Mouse (Mus musculus) CD4-positive, CD25-positive, alpha-beta regulatory T cell, adult 4 months (primary cell): Measurements from ENCODE around the gene Mvp. TPM values are rescaled to one million over a fixed set of nuclear protein-coding genes. Genes with fewer than 3 reads are reported as not detected.
A peak's percentile ranks its signal among the peaks of the same experiment; 100 is the strongest.

ENCODE experiments used
- ATAC-seq: one replicate; pipeline ENCODE4 v1.8.0; 2017
- polyA plus RNA-seq, 2 experiments: library from polyadenylated mRNA; unstranded; fragments of 100-300 nt; shearing (Covaris generic); gene quantifications; one replicate each; pipeline ENCODE4 v1.2.1; 2017

The Mvp gene
- polyA plus RNA-seq, 2 experiments from 2014 or later = 13.7 to 20.9 TPM

DNA sequence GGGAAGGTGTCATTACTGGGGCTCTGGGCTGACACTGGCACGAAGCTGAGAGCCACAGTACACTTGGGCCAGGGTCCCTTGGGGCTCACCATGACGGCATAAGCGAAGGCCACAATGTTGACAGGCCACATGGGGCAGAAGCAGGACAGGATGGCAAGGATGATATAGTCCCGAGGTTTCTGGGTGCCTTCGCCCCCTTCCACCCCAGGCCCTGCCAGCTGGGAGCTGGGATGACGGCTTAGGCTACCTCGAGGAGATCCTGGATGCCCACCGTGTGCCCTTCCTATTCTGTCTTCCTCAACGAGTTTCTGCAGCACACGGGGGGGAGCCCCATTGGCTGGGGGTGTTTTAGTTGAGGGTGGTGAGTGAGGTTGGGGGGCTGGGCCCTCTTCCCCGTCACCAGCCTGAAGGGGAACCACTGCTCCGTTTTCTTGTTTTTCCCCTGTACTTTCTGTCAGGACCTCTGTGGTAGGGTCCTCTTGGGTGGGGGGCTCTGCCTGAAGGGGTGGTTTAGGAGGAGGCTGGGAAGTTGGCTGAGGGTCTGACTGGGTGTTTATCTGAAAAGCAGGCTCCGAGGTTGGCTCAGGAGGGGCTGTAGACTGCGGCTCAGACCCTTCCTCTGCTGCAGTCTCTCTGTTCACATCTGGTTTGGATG lies 5.0 kb upstream of the Mvp start:
- no peak for ATAC-seq

DNA sequence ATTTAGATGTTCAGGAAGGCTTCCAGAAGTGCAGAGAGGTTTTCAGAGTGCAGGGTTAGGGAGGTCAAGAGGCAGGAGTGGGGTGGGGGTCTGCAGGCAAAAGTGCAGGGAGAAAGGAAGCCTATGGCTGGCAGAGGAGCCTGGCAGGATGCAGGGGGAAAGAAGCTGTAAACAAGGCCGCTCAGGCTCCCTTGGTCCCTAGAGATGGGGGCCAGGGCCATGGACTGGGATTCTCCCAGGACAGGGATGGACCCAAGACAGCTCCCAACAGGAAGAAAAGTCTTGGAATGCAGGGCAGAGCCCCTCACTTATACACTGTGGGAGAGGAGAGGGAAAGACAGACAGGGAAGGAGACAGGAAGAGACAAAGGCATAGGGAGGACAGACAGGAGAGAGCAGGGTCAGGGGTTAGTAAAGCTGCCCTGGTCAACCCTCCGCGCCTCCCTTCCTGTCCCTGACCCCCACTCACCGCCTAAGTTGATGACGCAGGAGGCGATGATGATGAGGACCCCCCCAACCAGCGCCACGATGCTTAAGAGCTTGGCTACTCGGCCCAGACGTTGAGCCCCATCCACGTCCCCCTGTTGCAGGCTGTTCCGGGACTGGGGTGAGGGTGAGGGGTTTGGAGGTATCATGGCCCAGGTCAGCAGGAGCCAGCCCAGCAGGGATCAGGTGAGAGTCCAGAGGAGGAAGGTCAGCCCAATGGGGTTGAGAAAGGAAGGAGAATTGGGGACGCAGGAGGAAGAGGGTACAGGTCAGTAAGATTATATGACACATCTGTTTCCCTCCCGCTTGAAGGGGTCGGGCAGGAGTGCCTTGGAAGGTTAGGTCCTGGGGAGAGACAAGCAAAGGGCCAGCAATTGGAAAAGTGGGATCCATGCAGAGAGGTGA lies 4.2 kb upstream of the Mvp start:
- no peak for ATAC-seq

DNA sequence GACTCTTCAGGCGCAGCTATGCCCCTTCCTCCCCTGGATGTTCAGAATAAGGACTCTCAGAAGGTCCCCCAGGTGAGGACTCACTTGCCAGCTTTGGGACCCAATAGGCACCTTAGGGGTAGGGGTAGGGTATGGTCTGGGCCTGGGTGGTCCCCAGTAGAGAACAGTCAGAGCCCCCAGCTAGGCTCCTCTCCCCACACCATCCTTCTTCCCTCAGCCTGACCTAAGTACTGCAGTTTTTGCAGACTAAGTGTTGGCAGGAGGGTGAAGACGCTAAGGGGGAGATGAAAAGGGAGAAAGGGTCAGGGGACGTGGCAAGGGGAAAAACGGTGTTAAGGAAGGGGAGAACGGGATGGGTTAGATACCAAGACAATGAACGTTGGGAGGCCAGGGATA lies 3.5 kb upstream of the Mvp start:
- no peak for ATAC-seq

DNA sequence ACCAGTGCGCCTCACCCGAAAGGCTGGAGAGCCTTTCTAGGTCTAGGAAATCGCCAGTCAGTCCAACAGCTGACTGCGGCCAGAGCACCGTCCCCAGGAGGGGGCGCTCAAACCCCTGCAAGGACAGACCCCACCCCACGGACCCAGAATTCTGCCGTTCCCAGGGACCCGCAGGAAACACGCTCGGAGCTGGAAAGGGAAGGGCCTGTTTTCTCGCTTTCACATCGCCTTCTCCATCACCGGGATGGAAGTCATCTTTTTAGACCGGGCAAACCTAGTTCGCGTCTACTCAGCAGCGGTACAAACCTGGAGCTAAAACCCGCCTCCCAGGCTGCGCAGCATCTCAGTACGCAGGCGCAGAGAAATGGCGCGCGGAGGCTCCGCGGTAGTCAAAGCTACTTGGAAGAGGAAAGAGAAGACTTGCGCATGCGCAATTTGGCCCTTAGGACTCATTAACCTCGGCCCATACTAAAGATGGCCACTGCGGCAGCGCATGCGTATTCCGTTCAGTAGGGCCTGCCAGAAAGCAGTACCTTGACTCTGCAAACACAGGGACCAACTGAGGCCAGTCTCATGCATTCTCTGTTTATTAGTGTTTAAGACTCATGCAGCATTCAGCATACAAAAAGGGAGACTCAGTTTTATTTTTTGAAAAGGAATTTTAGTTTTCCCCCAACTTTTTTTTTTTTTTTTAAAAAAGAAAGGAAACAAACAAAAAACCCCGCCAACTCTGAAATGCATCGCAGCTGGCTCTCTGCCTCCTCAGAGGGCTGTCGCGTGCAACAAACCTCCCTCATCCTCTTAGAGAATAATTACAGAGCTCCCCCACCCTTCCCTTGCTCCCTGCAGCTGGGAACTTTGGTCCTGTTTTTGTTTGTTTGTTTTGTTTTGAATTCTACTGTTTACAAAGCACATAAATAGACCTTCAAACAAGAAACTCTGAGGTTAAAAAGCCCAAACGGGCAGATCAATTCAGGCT lies 2.8 kb upstream of the Mvp start, which contains the start of gene Pagr1a:
Gene Pagr1a (minus strand): TSS at position 382 of the 979 bp plus-strand sequence.
- ATAC-seq = peak; percentile 72

DNA sequence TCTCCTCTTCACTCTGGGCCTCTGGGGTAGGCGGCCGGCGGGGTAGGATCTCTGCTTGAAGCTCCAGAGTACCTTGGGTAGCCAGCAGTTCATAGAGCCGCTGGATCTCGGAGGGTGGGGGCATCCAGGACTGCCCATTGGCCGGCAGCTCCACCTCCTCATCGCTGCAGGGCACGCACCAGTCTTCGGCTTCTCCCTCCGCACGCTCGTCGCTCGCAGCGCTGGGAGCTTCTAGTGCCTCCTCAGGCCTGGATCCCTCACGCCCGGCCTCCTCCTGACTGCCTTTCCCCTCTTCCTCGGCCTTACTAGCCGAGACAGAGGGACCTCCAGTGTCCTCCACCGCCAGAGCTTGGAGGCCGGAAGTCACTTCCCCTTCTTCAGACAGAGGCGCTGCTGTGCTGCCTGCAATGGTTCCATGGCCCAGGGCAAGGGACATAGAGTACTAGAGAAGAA lies 2.1 kb upstream of the Mvp start:
- ATAC-seq = peak; percentile 62

DNA sequence TGATC lies 1.9 kb upstream of the Mvp start, which contains the start of gene Pagr1b:
Gene Pagr1b (minus strand): TSS at position 4 of the 5 bp plus-strand sequence.
- ATAC-seq = no peak

DNA sequence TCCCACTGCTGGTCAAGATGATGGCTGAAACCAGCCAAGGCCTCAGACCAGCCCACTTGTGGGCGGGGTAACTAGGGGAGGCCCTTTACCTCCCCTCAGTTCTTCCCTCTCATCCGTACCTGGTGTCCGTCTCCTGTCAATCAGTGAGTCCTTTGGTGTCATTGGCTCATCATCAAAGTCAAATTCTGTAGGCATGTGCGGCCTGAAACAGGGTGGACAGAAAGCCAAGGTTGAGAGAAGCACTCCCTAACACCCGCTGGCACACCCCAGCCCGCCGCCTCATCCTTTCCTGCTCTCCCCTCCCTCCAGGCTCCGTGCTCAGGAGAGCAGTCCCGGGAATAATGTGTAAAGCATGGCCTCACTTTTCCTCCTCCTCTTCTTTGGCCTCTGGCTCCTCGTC lies 1.7 kb upstream of the Mvp start:
- no peak for ATAC-seq

DNA sequence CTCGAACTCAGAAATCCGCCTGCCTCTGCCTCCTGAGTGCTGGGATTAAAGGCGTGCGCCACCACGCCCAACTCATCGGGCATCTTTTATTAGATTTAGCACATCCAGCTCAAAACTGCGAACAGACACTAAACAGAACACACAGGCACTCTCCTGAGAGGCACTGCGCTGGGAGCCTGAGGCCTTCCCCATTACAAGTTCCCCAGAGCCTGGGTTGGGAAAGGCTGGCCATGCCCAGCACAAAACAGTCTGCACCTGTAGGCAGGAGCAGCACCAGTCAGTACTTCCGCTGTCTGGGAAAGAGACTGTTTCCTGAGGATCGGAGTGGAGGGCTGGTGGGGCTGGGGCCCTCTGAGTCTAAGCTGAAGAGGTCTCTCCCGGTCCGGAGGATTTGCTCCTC lies 572 bp upstream of the Mvp start:
- no peak for ATAC-seq

DNA sequence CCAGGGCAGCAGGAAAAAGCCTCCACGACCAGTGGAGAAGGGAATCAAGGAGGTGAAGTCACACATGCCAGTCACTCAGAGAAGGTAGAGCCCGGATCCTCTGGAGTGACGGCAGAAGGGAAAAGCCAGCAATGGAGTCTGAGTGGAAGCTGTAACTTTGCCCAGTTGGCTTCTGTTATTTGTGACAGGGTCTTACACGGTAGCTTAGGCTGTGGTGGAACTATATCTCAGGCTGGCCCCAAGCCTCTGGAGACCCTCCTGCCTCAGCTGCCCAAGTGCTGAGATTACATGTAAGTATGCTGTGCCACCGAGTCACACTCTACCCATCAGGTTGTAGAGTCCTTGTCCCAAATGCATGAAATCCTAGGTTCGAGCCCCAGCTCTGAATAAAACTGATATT lies 1.0 kb downstream of the Mvp start:
- no peak for ATAC-seq

DNA sequence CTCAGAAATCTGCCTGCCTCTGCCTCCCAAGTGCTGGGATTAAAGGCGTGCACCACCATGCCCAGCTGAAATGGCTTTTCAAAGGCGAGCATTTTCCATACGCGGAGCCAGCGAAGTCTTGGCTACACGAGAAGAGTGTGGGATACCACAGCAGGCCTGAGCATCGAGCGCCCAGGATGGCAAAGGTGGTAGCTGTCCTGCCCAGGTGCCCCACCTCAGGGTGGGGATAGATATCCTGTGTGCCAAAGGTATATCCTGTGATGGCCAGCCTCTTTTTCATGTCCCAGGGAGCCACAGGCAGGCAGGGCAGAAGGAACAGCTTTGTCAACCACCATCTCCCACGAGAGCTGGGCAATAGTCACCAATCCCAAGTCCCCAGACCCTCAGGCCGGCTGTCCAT lies 1.6 kb downstream of the Mvp start:
- ATAC-seq = no peak

DNA sequence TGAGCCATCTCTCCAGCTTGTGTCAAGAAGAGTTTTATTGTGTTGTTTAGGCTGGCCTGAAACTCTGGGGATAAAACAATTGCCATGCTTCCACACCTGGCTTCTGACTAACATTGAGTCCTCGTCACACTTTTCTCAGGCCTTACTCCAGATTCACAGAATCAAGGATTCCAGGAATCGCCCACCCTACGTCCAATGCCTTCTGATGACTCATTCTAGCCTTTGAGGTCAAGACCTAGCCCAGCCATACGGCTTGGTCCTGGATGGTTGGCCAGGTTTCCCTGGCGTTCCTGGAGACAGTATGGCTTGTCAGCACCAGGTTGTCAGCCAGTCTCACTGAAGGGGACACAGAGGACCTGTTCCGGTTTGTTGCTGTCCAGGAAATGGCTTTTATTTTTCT lies 2.0 kb downstream of the Mvp start:
- no peak for ATAC-seq

DNA sequence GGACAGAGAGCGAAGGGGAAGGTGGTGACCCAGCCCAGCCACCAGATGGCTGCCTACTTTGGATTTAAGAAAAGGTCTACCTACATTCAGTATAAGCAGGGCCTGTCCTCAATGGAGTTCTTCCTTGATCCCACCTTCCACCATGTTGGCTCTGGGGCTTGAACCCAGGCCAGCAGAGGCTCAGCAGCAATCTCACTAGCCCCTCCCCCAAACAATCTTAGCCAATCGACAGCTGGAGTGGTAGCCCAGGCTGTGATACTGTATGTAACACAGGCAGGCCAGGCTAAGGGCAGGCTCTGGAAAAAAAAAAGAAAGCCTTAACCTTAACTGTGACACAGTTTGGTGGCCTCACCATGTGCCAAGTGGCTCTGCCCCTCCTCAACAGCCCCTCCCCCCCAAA lies 2.7 kb downstream of the Mvp start:
- ATAC-seq = no peak

DNA sequence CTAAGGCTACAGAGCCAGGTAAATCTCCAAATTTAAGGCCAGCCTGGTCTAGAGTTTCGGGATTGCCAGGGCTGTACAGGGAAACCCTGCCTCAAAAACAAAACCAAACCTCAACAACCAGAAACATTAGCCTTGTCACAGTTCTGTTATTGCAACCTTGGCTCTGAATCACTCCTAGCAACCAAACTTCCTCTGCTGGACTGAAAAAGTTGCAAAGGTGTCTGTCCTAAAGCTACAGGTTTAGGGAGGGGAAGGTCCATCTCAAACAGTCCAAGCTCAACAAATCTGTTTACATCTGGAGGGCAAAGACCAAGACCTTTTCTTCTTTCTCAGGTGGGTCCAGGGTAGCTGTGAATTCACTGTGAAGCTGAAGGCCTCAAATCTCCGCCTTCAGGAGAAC lies 3.4 kb downstream of the Mvp start:
- ATAC-seq = no peak

DNA sequence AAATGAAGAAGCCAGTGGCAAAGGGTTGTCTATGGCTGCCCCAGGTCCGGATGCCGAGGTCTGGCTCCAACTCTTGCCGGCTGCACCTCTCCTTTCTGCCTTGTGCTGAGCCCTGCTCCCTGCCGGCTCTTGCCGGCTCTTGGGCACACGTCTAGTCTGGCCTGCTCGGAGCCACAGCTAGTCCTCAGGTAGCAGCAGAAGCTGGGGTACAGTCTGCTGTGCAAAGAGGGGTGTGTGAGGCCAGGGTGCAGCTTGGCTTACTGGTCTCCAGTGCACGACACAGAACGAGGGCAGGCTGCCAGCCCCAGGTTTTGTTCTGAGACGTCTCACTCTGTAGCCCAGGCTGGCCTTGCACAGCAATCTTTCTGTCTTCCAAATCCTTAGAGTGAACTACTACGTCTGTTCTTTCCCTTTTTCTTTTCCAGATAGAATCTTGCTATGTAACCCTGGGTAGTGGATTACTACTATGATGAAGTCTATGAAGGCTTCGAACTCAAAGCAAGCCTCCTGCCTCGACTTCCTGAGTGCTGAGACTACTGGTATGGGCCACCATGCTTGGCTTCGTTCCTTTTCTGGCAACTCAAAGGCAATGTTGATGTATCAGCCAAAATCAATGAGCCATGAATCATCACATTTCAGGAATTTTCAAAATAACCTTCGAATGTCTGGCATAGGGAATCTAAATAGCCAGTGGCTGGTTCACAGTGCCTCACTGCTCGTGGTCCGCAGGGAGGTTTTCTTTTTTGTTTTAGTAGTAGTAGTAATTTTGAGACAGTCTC lies 4.9 kb downstream of the Mvp start:
- no peak for ATAC-seq

DNA sequence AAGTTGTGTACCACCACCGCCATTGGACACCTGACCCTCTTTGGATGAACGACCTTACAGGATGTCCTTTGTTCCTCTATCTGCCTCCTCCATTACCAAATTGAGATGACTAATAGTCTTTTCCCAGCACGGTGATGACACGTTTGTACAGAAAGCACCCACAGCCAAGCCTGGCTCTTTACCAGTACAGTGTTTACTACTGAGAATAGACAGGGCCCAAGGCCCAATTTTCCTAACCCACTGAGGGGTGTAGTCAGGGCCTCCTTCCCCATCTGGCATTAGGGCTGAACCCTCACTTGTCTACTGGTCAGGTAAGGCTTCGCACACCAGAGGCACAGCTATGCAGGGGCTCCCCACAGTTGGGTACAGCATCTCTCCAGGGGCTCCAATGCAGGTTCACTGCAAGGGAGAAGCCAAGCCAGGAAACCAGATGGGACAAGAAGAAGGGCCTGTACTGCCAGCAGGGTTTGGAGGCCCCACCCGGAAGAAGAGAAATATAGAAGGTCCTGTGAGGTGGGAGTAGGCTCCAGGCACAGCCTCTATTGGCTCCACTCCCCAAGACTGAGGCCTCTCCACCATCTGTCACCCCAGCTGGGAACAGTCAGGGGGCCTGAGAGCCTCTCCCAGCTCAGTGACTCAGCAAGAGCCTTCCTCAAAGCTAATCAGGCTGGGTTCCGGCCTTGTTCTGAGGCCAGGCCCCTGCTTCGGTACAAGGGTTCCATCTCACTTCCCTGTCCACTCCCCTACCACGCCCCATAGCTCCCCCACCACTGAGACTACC lies 6.0 kb downstream of the Mvp start:
- ATAC-seq = no peak

DNA sequence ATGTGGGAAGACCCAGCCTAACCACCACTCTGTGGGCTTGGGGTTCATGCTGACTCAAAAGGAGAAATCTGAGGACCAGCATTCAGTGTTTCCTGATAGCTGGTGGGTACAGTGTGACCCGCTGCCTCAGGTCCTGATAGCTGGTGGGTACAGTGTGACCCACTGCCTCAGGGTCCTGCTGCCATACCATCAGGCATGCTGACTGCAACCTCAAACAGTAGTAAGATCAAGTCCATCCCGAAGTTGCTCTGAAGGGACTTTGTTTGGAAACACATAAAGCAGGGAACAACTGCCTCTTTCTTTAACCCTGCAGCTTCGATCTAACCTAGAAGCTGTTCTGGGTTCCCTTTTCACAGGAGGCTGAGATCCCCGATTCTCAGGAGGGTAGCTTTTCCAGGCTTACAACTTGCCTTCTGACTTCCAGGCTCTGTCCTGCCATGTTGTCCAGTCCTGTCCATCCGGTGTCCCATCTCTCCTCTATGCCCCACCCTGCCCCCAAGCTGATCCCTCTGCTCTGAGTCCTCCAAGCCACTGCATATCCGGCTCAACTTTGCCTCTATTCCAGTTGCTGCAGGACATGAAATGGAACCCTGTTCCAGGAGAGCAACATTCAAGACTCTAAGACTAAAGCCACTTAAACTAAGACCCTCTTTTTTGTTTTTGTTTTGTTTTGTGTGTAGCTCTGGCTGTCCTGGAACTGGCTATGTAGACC lies 7.0 kb downstream of the Mvp start:
- ATAC-seq = no peak

DNA sequence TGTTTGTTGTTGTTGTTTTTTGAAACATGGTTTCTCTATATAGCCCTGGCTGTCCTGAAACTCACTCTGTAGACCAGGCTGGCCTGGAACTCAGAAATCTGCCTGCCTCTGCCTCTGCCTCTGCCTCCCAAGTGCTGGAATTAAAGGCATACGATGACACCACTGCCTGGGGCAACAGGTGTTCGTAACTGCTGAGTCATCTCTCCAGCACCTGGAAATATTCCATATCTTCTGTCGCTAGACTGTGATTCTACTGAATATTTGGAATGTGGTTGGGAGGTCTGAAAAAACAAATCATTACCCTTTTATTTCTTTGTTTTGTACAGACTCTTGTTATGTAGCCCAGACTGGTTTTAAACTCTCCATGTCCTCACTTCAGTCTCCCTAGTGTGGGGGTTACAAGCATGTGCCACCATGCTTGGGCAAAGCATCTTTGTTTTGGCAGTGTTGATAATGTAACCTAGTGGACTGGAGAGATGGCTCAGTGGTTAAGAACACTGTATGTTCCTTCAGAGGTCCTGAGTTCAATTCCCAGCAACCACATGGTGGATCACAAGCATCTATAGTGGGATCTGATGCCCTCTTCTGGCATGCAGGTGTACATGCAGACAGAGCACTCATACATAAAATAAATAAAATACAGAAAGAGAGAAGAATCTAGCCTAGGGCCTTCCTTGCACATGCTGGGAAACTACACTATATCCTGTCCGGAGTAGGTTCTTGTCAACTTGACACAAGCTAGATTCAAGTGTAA lies 10.1 kb downstream of the Mvp start:
- no peak for ATAC-seq

DNA sequence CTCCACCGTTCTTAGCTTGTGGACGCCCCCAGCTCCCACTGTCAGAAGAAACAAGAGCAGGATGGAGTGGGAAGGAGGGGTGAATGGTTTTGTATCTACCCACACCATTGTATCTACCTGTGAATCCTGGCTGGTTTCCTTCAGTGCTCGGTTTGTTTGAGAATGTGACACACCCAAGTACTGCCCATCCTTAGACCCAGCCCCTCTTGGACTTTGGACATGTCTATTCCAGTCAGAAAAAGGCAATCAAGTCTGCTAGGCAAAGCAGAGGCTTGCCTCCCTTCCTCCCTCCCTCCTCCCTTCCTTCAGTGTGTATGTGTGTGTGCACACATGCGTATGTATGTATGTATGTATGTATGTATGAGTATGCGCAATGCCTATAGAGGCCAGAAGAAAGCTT lies 10.8 kb downstream of the Mvp start:
- no peak for ATAC-seq

DNA sequence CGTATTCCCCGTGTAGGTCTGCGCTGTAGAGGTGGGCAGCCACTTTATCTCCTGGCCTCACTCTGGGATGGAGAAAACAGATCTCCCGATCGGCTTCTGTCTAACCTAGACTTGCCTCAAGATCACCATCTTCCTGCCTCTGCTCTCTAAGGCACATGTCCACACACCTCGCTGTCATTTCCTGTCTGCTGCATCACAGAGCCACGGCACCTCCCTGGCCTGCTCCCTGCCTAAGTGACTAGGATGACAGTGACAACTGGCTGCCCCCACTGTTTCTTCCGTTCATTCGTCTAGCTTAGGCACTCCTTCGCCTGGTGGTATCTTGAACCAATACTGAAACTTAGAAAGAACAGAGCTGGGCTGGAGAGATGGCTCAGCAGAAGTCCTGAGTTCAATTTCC lies 14.9 kb downstream of the Mvp start:
- ATAC-seq = peak; percentile 96

DNA sequence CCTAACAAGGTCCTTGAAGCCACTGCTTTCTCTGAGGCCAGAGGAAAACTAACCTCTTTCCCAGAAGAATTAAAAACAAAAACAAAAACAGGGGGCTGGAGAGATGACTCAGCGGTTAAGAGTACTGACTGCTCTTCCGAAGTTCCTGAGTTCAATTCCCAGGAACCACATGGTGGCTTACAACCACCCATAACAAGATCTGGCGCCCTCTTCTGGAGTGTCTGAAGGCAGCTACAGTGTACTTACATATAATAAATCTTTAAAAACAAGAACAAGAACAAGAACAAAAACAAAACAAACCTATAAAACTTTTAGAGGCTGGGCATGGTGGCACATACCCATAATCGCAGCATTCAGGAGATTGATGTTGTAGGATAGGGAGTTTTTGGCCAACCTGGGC lies 18.0 kb downstream of the Mvp start:
- no peak for ATAC-seq

DNA sequence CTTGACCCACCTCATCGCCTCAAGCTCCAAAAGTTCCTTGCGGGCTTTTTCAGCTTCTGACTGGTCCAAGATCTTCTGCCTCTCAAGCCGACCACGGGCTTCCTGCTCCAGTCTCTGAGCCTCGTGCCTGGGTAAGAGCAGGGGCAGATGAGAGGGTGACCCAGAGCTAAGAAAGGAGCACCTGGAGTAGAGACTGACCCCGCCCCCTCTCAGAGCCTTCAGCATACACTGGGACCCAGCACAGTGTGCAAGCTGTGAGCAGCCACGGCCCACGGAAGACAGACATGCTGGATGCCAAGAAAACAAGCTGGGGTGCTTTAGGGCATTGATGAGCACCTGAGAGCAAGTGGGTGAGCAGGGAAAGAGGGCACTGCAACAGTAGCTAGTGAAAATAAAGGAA lies 25.6 kb downstream of the Mvp start:
- ATAC-seq = no peak
